Mouse (Mus musculus) myocyte (in vitro differentiated cells): ENCODE measurements around the gene Nek4. TPM values are rescaled to one million over a fixed set of nuclear protein-coding genes. Genes with fewer than 3 reads are reported as not detected.

Source experiments
- H3K27me3 ChIP-seq: one replicate; pipeline ENCODE4 v1.6.1; 2011; ENCODE audit not compliant: control insufficient read depth, insufficient read depth, insufficient read length
- H3K36me3 ChIP-seq: one replicate; pipeline ENCODE4 v1.6.1; 2011; ENCODE audit not compliant: control insufficient read depth, insufficient read depth
- H3K4me2 ChIP-seq: one replicate; pipeline ENCODE4 v1.6.1; 2011; ENCODE audit warnings: low read depth, control low read depth
- H3K4me3 ChIP-seq: one replicate; pipeline ENCODE4 v1.5.1; 2011; ENCODE audit warnings: mild to moderate bottlenecking, control low read depth, moderate library complexity
- H3K79me2 ChIP-seq: one replicate; pipeline ENCODE4 v1.6.1; 2011; ENCODE audit not compliant: control insufficient read depth, insufficient read depth
- H3ac ChIP-seq: one replicate; pipeline ENCODE4 v1.6.1; 2011; ENCODE audit not compliant: control insufficient read depth, insufficient read length
- CEBPB ChIP-seq: IDR thresholded peaks from 2 replicates; pipeline ENCODE4 v1.6.1; 2011; ENCODE audit warnings: mild to moderate bottlenecking, moderate library complexity; ENCODE audit not compliant: poor library complexity, insufficient read depth, severe bottlenecking
- E2F4 ChIP-seq: IDR thresholded peaks from one replicate; pipeline ENCODE4 v1.6.1; 2011; ENCODE audit warnings: mild to moderate bottlenecking, control low read depth, moderate library complexity; ENCODE audit not compliant: insufficient read depth
- MAX ChIP-seq: IDR thresholded peaks from one replicate; pipeline ENCODE4 v1.6.1; 2011; ENCODE audit warnings: low read depth, mild to moderate bottlenecking, control low read depth
- MYOD1 ChIP-seq, 3 experiments: IDR thresholded peaks; one replicate each; pipeline ENCODE4 v1.6.1; 2011; ENCODE audit warnings: control low read depth in 2 of 3, low read depth in 2 of 3, mild to moderate bottlenecking in 2 of 3, moderate library complexity in 1 of 3; ENCODE audit not compliant: insufficient read length in 2 of 3, control insufficient read depth in 1 of 3
- MYOG ChIP-seq, 3 experiments: IDR thresholded peaks; one replicate each; pipeline ENCODE4 v1.6.1; 2011; ENCODE audit warnings: control low read depth in 2 of 3, low read depth in 2 of 3, mild to moderate bottlenecking in 2 of 3; ENCODE audit not compliant: insufficient read length in 2 of 3, control insufficient read depth in 1 of 3, insufficient read depth in 1 of 3
- POLR2A ChIP-seq: IDR thresholded peaks from one replicate; pipeline ENCODE4 v1.6.1; 2011; ENCODE audit warnings: low read depth, mild to moderate bottlenecking, control low read depth, moderate library complexity; ENCODE audit not compliant: insufficient read length
- POLR2AphosphoS2 ChIP-seq: IDR thresholded peaks from one replicate; pipeline ENCODE4 v1.6.1; 2011; ENCODE audit warnings: low read depth, control low read depth; ENCODE audit not compliant: insufficient read length
- REST ChIP-seq: IDR thresholded peaks from one replicate; pipeline ENCODE4 v1.6.1; 2011; ENCODE audit warnings: mild to moderate bottlenecking, control low read depth, moderate library complexity; ENCODE audit not compliant: insufficient read depth, insufficient read length
- SRF ChIP-seq: IDR thresholded peaks from one replicate; pipeline ENCODE4 v1.6.1; 2011; ENCODE audit warnings: low read depth; ENCODE audit not compliant: control insufficient read depth, insufficient read length
- TCF12 ChIP-seq: IDR thresholded peaks from one replicate; pipeline ENCODE4 v1.6.1; 2011; ENCODE audit warnings: mild to moderate bottlenecking, control low read depth; ENCODE audit not compliant: poor library complexity, insufficient read depth, severe bottlenecking
- TCF3 ChIP-seq: IDR thresholded peaks from one replicate; pipeline ENCODE4 v1.6.1; 2011; ENCODE audit warnings: low read depth, control low read depth; ENCODE audit not compliant: insufficient read length
- USF1 ChIP-seq: IDR thresholded peaks from one replicate; pipeline ENCODE4 v1.6.1; 2011; ENCODE audit warnings: low read depth, mild to moderate bottlenecking, control low read depth, moderate library complexity
- polyA plus RNA-seq: library from polyadenylated mRNA; unstranded; fragments of >200 nt; fragmentation: generic; extraction: Trizol; gene quantifications from one replicate; pipeline ENCODE4 v1.2.1, GENCODE M21; 2012; ENCODE audit warnings: missing spikeins

The Nek4 gene
- polyA plus RNA-seq, 1 experiment = 2.8 TPM

DNA sequence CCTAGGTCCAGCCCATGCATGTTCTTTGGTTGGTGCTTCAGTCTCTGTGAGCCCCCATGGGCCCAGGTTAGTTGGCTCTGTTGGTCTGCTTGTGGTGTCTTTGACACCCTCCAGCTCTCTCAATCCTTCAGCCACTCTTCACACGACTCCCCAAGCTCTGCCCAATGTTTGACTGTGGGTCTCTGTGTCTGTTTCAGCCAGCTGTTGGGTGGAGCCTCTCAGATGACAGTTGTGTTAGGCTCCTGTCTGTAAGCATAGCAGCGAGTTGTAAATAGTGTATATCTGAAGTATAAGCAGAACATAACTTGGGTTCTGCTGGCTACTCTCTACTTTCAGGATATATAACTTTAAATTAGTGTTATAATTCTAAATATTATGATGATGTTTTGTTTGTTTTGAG lies 7.3 kb downstream of the Nek4 start:
- Histone ChIP-seq H3K27me3 (no peaks in the 10 kb centered on the region), H3K79me2 (no peaks in the 10 kb centered on the region), H3ac (no peak overlapping the region), H3K36me3 (no peaks in the 10 kb centered on the region), H3K4me2 (no peak overlapping the region), H3K4me3 (no peak overlapping the region)
- TF ChIP-seq MYOG (IDR thresholded peaks at IDR 0.05; ENCODE audit: control insufficient read depth in 1 of 3, insufficient read depth in 1 of 3, insufficient read length in 2 of 3, low read depth in 2 of 3) = peak in 1 of 3 experiments; percentile 9
- no peak for TF ChIP-seq TCF12

DNA sequence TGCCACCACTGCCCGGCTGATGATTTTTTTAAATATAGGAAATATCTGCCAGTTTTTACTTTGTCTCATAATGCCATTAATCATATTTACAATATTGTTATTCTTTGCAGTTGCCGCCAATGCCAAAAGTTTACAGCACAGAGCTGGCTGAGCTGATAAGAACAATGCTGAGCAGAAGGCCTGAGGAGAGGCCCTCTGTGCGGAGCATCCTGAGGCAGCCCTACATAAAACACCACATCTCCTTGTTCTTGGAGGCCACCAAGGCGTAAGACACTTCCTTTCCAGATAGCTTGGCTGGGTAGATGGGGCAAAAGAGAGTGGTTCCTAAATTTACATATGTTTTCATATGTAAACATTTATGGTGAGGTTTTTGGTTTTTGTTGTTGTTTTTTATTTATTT lies 7.9 kb downstream of the Nek4 start:
- no peaks in the 10 kb centered on the region for H3K27me3 ChIP-seq
- TF ChIP-seq MAX = no peak
- H3K36me3 ChIP-seq = no peaks in the 10 kb centered on the region
- H3K4me3 ChIP-seq = no peak overlapping the region
- no peak overlapping the region for H3K4me2 ChIP-seq
- no peak overlapping the region for H3ac ChIP-seq
- H3K79me2 ChIP-seq = no peaks in the 10 kb centered on the region

DNA sequence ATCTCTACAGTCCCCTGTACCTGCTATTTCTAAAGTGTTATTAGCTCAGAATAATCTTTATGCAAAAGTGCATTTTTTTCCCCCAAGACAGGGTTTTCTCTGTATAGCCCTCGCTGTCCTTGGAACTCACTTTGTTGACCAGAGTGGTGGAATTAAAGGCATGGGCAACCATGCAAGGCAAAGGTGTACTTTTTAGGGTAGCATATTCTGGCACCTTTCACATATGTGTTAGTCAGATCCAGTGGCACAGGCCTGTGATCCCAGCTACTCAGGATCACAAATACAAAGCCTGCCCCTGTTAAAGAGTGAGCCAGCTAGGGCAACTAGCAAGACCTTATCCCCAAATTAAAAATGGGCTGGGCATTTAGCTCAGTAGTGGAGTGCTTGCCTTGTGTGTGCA lies 9.2 kb downstream of the Nek4 start:
- Histone ChIP-seq H3K4me2 (no peak overlapping the region), H3K36me3 (no peaks in the 10 kb centered on the region), H3K27me3 (no peaks in the 10 kb centered on the region), H3K79me2 (no peaks in the 10 kb centered on the region), H3K4me3 (no peak overlapping the region), H3ac (no peak overlapping the region)
- no peak for TF ChIP-seq MYOD1 (IDR thresholded peaks at IDR 0.05; ENCODE audit: control insufficient read depth in 1 of 3, insufficient read length in 2 of 3, low read depth in 2 of 3)
- TF ChIP-seq TCF3 = no peak
- no peak for TF ChIP-seq CEBPB
- no peak for TF ChIP-seq MAX
- no peak for TF ChIP-seq SRF
- TF ChIP-seq E2F4 = no peak
- TF ChIP-seq POLR2A = no peak

DNA sequence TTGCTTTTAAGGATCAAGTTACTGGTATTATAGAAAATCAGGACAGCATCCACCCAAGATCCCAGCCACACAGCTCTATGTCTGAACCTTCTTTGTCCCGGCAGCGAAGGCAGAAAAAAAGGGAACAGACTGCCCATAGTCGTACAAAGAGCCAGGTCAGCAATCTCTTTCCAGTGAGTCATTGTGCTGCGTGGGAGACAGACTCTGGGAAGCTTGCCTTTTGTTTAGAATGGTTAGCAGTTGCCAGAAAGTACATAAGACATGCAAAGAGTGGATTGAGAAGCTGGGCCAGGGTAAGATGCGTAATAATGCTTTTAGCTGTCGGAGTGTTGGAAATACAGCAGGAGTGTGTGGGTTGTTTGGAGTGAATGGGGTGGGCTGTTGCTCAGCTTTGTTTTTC lies 23.0 kb downstream of the Nek4 start:
- Histone ChIP-seq H3K4me3 (no peak overlapping the region), H3K36me3 (no peaks in the 10 kb centered on the region)

DNA sequence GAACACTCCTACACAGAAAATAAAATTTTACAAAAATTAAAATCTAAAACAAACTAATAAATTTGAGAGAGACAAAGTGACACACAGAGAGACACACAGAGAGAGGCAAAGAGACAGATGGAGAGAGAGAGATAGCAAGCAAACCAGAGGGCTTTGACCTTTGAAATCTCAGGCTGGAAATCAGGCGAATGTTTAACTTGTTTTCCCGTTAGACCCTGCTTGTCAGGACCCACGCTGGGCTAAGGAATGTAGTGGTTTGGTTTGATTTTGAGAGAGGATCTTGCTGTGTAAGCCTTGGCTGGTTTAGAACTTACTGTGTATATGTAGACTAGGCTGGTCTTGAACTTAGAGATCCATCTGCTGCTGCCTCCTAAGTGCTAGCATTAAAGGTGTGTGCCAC lies 25.0 kb downstream of the Nek4 start:
- TF ChIP-seq MAX = no peak
- H3K36me3 ChIP-seq = no peaks in the 10 kb centered on the region
- no peak overlapping the region for H3K4me3 ChIP-seq

More for the DNA sequence above, 23.0 kb downstream of the Nek4 start:
- Histone ChIP-seq H3K79me2 (no peaks in the 10 kb centered on the region), H3K27me3 (no peaks in the 10 kb centered on the region), H3K4me2 (peak overlapping the region; percentile 55), H3ac (no peak overlapping the region)
- TF ChIP-seq SRF (no peak), POLR2AphosphoS2 (no peak), MYOG (IDR thresholded peaks at IDR 0.05; ENCODE audit: control insufficient read depth in 1 of 3, insufficient read depth in 1 of 3, insufficient read length in 2 of 3, low read depth in 2 of 3) (no peak), MAX (no peak), E2F4 (no peak), REST (no peak), USF1 (no peak), MYOD1 (IDR thresholded peaks at IDR 0.05; ENCODE audit: control insufficient read depth in 1 of 3, insufficient read length in 2 of 3, low read depth in 2 of 3) (no peak), CEBPB (no peak), TCF3 (no peak), POLR2A (no peak), TCF12 (no peak)

DNA sequence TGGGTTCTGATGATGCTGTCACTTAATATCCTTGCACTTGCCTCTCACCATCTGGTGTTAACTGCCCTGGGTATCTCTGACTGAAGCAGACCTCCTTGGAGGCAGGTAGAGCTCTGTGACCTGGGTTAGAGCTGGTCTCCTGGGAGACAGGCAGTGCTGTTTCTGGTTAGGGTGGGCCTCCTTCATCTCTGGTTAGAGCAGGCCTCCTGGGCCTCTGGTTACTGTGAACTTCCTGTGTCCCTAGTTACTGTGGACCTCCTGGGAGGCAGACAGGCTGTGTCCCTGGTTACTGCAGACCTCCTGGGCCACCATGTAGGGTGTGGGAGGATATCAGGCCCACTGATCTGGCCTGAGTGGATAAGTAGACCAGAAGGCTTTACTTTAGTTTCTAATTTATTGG lies 45.2 kb downstream of the Nek4 start:
- Histone ChIP-seq H3K36me3 (peaks cover 8% of the 10 kb centered on the region), H3K27me3 (no peaks in the 10 kb centered on the region), H3K4me3 (no peak overlapping the region), H3ac (no peak overlapping the region), H3K79me2 (peaks cover 19% of the 10 kb centered on the region), H3K4me2 (no peak overlapping the region)
- TF ChIP-seq E2F4 (no peak), POLR2A (no peak), REST (no peak)

More for the DNA sequence above, 25.0 kb downstream of the Nek4 start:
- Histone ChIP-seq H3ac (no peak overlapping the region), H3K4me2 (no peak overlapping the region), H3K79me2 (no peaks in the 10 kb centered on the region), H3K27me3 (no peaks in the 10 kb centered on the region)
